Mouse (Mus musculus) stomach, postnatal 0 days (tissue): ENCODE results near the gene Mrgprg. TPM values are rescaled to one million over a fixed set of nuclear protein-coding genes. Genes with fewer than 3 reads are reported as not detected.

Experiments
- ATAC-seq: fragments of 200-750 bp; cut with Nextera tagmentation; 2 replicates; pipeline ENCODE4 v1.8.0; 2017; ENCODE audit not compliant: low FRiP score, low TSS enrichment
- DNase-seq: peaks from one replicate; pipeline ENCODE4 v3.0.0-alpha.2; 2016; ENCODE audit warnings: low spot score
- H3K27ac ChIP-seq: fragments of 300-500 bp; sonication (generic); replicated peaks from 2 replicates; pipeline ENCODE4 v1.5.1; 2014; ENCODE audit warnings: mild to moderate bottlenecking, control low read depth
- H3K27me3 ChIP-seq: fragments of 300-500 bp; sonication (generic); 2 replicates; pipeline ENCODE4 v1.6.1; 2014; ENCODE audit warnings: low read length; ENCODE audit not compliant: control insufficient read depth, insufficient read depth
- H3K36me3 ChIP-seq: fragments of 300-500 bp; sonication (generic); 2 replicates; pipeline ENCODE4 v1.6.1; 2014; ENCODE audit warnings: low read length, mixed read lengths; ENCODE audit not compliant: control insufficient read depth, insufficient read depth
- H3K4me1 ChIP-seq: fragments of 300-500 bp; sonication (generic); replicated peaks from 2 replicates; pipeline ENCODE4 v1.6.1; 2014; ENCODE audit warnings: antibody characterized with exemption; ENCODE audit not compliant: control insufficient read depth, insufficient read depth
- H3K4me2 ChIP-seq: fragments of 300-500 bp; sonication (generic); replicated peaks from 2 replicates; pipeline ENCODE4 v1.6.1; 2014; ENCODE audit warnings: low read depth, mild to moderate bottlenecking, control low read depth, moderate library complexity
- H3K4me3 ChIP-seq: fragments of 300-500 bp; sonication (generic); 2 replicates; pipeline ENCODE4 v1.5.1; 2014; ENCODE audit warnings: low read depth, low read length, control low read depth
- H3K9ac ChIP-seq: fragments of 300-500 bp; sonication (generic); 2 replicates; pipeline ENCODE4 v1.6.1; 2014; ENCODE audit warnings: mild to moderate bottlenecking, low read length, control low read depth, mixed read lengths
- H3K9me3 ChIP-seq: fragments of 300-500 bp; sonication (generic); 2 replicates; pipeline ENCODE4 v1.6.1; 2016; ENCODE audit warnings: low read length; ENCODE audit not compliant: control insufficient read depth
- CTCF ChIP-seq: IDR thresholded peaks from 2 replicates; pipeline ENCODE4 v1.5.1; 2016; ENCODE audit warnings: antibody characterized with exemption, low read depth, mild to moderate bottlenecking, moderate library complexity
- EP300 ChIP-seq: optimal IDR thresholded peaks from 2 replicates; pipeline ENCODE3; 2016; ENCODE audit warnings: antibody characterized with exemption
- WGBS: fragments of 180-500 bp; shearing (Covaris S2); extraction: QIAGEN DNeasy Blood & Tissue Kit; methylation state at CpG from one replicate; pipeline ENCODE4 v1.1.7; 2014; 5-methylcytosine and 5-hydroxymethylcytosine counted together
- polyA plus RNA-seq: library from polyadenylated mRNA; unstranded; fragments of >200 nt; fragmentation: Nextera tagmentation; extraction: Ambion mirVana; gene quantifications from 2 replicates; pipeline ENCODE4 v1.2.1, GENCODE M21; 2015

Mrgprg gene
- polyA plus RNA-seq, result not detected in 2 replicates

DNA sequence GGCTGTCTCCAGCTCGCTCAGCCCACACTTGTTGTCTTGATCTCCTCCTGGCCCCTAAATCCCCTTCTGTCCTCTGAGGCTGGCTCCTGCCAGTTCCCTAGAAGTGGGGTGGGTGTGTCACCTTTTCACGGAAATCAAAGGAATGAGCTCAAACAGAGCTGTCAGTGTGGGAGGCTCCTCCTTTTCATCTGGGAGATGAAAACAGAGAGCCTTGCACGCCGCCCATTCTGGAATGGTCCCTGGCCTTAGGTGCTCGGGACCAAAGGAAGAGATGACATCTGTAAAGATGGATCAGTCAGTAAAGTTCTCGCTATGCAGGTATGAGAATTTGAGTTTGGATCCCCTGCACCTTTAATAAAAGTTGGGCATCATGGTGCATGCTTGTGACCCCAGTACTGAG lies at the start of gene Mrgprg:
TSS of gene Mrgprg (minus strand) at position 101 of the 400 bp plus-strand sequence.
- Histone ChIP-seq H3K27me3 (no peaks in the 10 kb centered on the region), H3K36me3 (no peaks in the 10 kb centered on the region), H3K4me3 (no peak within 1 kb of the TSS), H3K4me2 (no peak within 1 kb of the TSS), H3K27ac (no peak within 1 kb of the TSS), H3K9me3 (no peaks in the 10 kb centered on the region), H3K4me1 (no peaks in the 10 kb centered on the region; the same call in 1 of the 2 replicates), H3K9ac (no peak within 1 kb of the TSS)
- 31% methylated on average over 6 of the region's 6 CpGs for WGBS
- TF ChIP-seq EP300 (no peak), CTCF (no peak)
- ATAC-seq, result no peak
- DNase-seq, result no peak

DNA sequence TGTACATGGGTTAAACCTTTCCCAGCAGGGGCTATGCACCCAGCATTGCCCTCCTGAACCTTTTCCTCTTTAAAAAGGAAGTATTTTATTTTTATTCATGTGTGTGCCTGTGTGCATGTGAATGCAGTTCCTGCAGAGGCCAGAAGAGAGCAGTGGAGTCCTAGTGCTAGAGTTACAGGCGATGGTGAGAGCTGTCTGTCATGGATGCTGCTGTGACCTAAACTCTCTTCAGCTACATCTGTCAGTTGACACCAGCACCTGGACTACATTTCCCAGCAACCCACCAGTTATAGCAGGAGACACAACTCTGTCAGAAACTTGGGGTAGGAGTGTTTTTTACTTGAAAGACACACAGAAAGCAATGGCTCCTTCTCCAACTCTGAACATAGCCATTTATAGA lies 42.1 kb upstream of the Mrgprg start:
- WGBS, result 42% methylated on average over 1 of the region's 1 CpGs
- Histone ChIP-seq H3K9ac (no peak overlapping the region), H3K4me3 (no peak overlapping the region), H3K9me3 (no peaks in the 10 kb centered on the region), H3K4me2 (no peak overlapping the region), H3K4me1 (no peaks in the 10 kb centered on the region), H3K27me3 (no peaks in the 10 kb centered on the region), H3K27ac (no peak overlapping the region), H3K36me3 (peaks cover 11% of the 10 kb centered on the region)
- ATAC-seq (no peak), DNase-seq (peak; percentile 51)
- TF ChIP-seq EP300 (no peak), CTCF (peak; percentile 72)

DNA sequence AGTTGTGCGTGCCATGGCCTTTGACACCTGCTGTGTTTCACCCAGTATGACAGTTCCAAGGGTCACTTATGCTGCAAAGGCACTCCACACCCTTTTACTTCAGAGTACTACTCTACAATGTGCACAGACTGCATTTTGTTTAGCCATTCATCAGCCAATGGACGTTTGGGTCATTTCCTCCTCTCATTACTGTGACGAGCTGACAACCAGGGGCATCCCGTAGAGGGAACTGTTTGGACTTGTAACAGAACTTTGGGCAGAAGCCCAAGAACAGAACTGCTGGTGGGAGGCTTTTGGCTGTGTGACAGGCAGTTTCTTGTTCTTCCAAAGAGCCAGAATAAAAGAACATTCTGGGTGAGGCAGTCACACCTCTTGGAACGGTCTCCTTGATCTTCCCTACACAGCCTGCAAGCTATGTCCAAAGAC lies 38.4 kb upstream of the Mrgprg start:
- TF ChIP-seq EP300, result no peak
- TF ChIP-seq CTCF, result no peak
- 23% methylated on average over 5 of the region's 5 CpGs for WGBS
- ATAC-seq (peak; percentile 22; the same call in 1 of the 2 replicates), DNase-seq (no peak)
- H3K27me3 ChIP-seq, result no peaks in the 10 kb centered on the region
- no peak overlapping the region for H3K4me2 ChIP-seq
- no peak overlapping the region for H3K4me3 ChIP-seq
- 0 out of 2 replicates have a peak, but pooled peaks cover 2% of the 10 kb centered on the region for H3K4me1 ChIP-seq
- peaks cover 8% of the 10 kb centered on the region for H3K36me3 ChIP-seq
- peak overlapping the region; percentile 45; the same call in 1 of the 2 replicates for H3K27ac ChIP-seq
- no peaks in the 10 kb centered on the region for H3K9me3 ChIP-seq
- no peak overlapping the region for H3K9ac ChIP-seq

DNA sequence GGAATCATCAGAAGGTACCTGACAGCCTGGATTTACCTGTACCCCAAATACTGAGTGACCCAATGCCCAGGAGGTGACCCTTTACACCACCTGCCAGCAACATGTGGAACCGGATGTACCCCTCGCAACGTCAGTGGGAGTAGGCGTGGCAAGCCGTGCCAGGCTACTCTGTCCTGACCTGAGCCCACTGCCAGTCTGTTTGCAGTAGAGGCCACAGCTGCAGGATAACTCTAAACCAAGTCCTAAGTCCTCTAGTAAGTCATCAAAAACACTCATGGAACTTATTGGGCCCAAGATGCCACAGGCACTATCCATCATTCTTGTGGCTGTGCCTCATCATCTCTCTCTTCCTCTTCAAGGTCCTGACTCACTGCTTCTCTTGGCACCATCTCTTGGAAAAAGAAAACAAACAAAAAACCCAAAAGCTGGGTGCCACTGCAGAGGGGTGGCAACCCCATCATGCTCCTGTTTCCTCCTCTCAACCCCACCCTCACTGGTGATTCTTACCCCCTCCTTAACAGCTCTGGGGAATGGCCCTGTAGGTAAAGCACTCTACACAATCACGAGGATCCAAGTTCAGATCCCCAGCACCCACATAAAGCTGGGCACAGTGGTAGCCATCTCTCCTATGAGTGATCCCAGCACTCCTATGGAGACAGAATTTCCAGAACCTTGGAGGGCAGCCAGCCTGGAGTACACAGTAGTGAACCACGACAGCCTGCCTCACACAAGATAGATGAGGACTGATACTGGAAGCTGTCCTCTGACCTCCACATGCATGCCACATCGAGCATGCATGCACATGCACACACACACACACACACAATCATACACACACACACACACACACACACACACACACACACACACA lies 34.6 kb upstream of the Mrgprg start:
- Histone ChIP-seq H3K27me3 (no peaks in the 10 kb centered on the region), H3K36me3 (peaks cover 14% of the 10 kb centered on the region), H3K4me1 (0 out of 2 replicates have a peak, but pooled peaks cover 2% of the 10 kb centered on the region), H3K27ac (peak overlapping the region; percentile 79), H3K4me2 (no peak overlapping the region), H3K9ac (no peak overlapping the region), H3K9me3 (no peaks in the 10 kb centered on the region), H3K4me3 (no peak overlapping the region)
- ATAC-seq, result 0 out of 2 replicates have a peak, but pooled peaks have one; percentile 9
- DNase-seq, result no peak
- WGBS, result 66% methylated on average over 8 of the region's 8 CpGs
- TF ChIP-seq CTCF (no peak), EP300 (no peak)

DNA sequence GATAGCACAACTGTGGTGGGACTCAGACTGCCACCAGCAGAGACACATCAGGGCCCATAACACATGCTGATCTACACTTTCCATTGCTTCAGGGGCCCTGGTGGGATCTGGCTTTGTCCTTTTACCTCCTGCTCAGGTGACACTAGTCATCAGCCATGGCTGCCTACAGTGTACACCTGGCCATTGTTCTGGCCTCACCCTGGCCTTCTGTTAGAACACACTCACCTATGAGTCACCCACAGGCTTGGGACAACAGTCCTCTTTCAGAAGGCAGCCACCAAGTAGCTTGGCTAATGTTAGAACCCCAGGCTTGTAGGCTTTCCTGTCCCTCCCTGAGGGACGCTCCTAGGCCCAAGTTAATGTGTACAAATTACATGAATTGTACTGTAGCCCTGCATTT lies 34.0 kb upstream of the Mrgprg start:
- Histone ChIP-seq H3K36me3 (peaks cover 18% of the 10 kb centered on the region), H3K27ac (peak overlapping the region; percentile 79), H3K4me3 (no peak overlapping the region), H3K4me2 (no peak overlapping the region), H3K9ac (no peak overlapping the region), H3K4me1 (0 out of 2 replicates have a peak, but pooled peaks cover 2% of the 10 kb centered on the region), H3K27me3 (no peaks in the 10 kb centered on the region), H3K9me3 (no peaks in the 10 kb centered on the region)
- WGBS, result 65% methylated on average over 1 of the region's 1 CpGs
- ATAC-seq, result peak; percentile 94
- peak; percentile 69 for DNase-seq
- TF ChIP-seq EP300 (no peak), CTCF (no peak)

DNA sequence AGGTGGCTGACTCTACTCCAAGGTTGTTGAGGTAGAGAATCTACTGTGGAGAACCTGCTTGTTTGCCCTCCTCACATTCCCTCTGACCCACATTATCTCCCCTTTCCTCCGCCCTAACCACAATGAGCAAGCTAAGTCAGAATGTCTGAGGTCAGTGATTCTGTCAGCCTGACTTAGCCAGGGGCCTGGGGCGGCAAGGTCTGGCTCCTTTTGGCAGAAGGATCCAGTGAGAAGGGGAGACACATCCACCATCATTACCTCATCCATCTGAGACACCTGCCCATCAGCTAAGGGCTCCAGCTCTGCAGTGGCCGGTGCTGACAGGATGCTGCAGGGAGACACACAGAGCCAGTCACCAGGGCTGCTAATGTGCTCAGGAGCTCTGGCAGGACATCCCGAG lies 32.0 kb upstream of the Mrgprg start:
- peaks cover 18% of the 10 kb centered on the region for H3K36me3 ChIP-seq

More for the DNA sequence above, 32.0 kb upstream of the Mrgprg start:
- no peaks in the 10 kb centered on the region for H3K27me3 ChIP-seq
- ATAC-seq (no peak), DNase-seq (no peak)
- no peaks in the 10 kb centered on the region for H3K9me3 ChIP-seq
- 0 out of 2 replicates have a peak, but pooled peaks cover 2% of the 10 kb centered on the region for H3K4me1 ChIP-seq
- H3K4me3 ChIP-seq, result no peak overlapping the region
- no peak overlapping the region for H3K27ac ChIP-seq
- WGBS, result 73% methylated on average over 4 of the region's 4 CpGs
- no peak overlapping the region for H3K4me2 ChIP-seq
- no peak for TF ChIP-seq CTCF
- no peak for TF ChIP-seq EP300
- no peak overlapping the region for H3K9ac ChIP-seq
